Mouse (Mus musculus): ENCODE results near the gene Cux2. TPM values are rescaled to one million over a fixed set of nuclear protein-coding genes. Genes with fewer than 3 reads are reported as not detected.

Cux2 gene
- polyA plus RNA-seq, 1 experiment from 2014 or later = 3.0 TPM

GRCm38 (mm10) chr5:121925291-121925690, 124.6 kb downstream of the Cux2 start:
- no peak for DNase-seq (ENCODE audit: low spot score)
- H3K27me3 ChIP-seq (replicated peaks; ENCODE audit: control insufficient read depth, insufficient read depth, low read length) = peaks cover 43% of the 10 kb centered on the region
- WGBS = 24% methylated on average over 23 of the region's 23 CpGs

DNA sequence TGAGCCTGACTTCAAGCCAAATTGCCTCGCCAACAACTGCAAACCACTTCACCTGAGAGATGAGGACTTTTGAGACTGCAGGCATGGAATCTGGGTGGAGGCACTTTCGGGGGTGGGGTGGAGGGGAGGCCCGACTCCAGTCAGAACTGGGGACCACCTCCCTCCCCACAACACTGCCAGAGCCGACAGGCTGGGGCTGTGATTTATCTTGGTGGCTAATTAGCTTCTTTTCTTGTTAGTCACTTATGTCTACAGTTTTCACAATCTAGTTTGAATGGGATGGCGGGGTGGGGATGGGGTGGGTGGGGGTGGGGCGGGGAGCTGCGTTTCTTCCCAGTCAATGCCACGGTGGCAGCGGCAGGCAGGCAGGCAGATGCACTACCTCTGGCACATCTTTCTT, 125.5 kb downstream of the Cux2 start:
- WGBS = 18% methylated on average over 8 of the region's 9 CpGs

More at GRCm38 (mm10) chr5:121925291-121925690, 124.6 kb downstream of the Cux2 start:
- Histone ChIP-seq H3K9ac (ENCODE audit: low read depth, low read length) (no peak overlapping the region), H3K9me3 (ENCODE audit: control insufficient read depth, low read length) (no peaks in the 10 kb centered on the region), H3K4me3 (ENCODE audit: low read depth, low read length) (no peak overlapping the region), H3K4me1 (ENCODE audit: control insufficient read depth, insufficient read depth, low read length) (no peaks in the 10 kb centered on the region), H3K36me3 (ENCODE audit: control insufficient read depth, insufficient read depth, low read length) (no peaks in the 10 kb centered on the region), H3K4me2 (ENCODE audit: low read depth, low read length) (no peak overlapping the region), H3K27ac (replicated peaks; ENCODE audit: low read depth, low read length) (no peak overlapping the region)
- ATAC-seq (ENCODE audit: low read depth) = no peak

DNA sequence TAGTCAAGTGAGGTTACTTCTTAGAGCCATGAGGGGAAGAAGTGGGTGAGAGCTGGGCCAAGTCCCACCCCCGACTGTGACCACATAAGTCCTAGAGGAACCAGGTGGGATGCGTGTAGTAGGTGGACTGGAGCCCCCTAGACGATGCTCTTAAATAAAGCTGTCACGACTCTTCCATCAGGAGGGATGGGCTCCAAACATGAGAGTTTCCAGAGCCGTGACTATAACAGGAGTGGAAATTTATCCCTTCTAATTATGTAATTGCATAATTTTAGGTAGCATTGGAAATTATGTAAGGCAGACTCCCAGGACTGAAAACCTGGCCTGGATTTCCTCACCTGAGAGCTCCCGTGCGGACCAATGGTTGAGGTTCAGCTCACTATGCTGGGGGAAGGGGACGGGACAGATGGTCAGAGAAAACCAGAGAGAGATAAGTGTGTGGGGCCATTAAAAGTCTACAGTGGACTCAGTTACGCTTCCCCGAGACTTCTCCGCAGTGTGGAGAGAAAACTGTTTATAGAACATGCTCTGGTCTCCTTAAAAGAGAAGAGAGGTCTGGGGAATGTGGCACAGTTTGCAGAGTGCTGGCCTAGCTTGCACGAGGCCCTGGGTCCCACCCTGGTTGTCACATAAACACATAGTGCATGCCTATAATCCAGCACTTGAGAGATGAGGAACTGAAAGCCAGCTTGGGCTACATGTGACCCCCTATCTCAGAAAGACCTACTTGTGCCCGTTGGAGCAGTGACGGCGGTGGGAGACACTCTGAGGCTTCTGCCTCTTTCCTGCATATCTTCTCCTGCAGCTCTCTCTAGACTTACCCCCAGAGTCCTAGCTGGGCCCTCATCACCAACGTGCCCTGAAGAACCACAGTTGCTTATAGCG, 126.7 kb downstream of the Cux2 start:
- Histone ChIP-seq H3K4me1 (ENCODE audit: control insufficient read depth, insufficient read depth, low read length) (no peaks in the 10 kb centered on the region), H3K4me3 (ENCODE audit: low read depth, low read length) (no peak overlapping the region), H3K27ac (replicated peaks; ENCODE audit: low read depth, low read length) (no peak overlapping the region), H3K4me2 (ENCODE audit: low read depth, low read length) (no peak overlapping the region), H3K9ac (ENCODE audit: low read depth, low read length) (no peak overlapping the region), H3K9me3 (ENCODE audit: control insufficient read depth, low read length) (no peaks in the 10 kb centered on the region), H3K36me3 (ENCODE audit: control insufficient read depth, insufficient read depth, low read length) (no peaks in the 10 kb centered on the region), H3K27me3 (replicated peaks; ENCODE audit: control insufficient read depth, insufficient read depth, low read length) (peaks cover 43% of the 10 kb centered on the region)
- no peak for ATAC-seq (ENCODE audit: low read depth)
- WGBS = 70% methylated on average over 17 of the region's 17 CpGs
- no peak for DNase-seq (ENCODE audit: low spot score)

More for the DNA sequence above, 125.5 kb downstream of the Cux2 start:
- Histone ChIP-seq H3K4me1 (ENCODE audit: control insufficient read depth, insufficient read depth, low read length) (no peaks in the 10 kb centered on the region), H3K27me3 (replicated peaks; ENCODE audit: control insufficient read depth, insufficient read depth, low read length) (peaks cover 43% of the 10 kb centered on the region), H3K9me3 (ENCODE audit: control insufficient read depth, low read length) (no peaks in the 10 kb centered on the region), H3K4me2 (ENCODE audit: low read depth, low read length) (no peak overlapping the region), H3K27ac (replicated peaks; ENCODE audit: low read depth, low read length) (no peak overlapping the region), H3K9ac (ENCODE audit: low read depth, low read length) (no peak overlapping the region), H3K36me3 (ENCODE audit: control insufficient read depth, insufficient read depth, low read length) (no peaks in the 10 kb centered on the region), H3K4me3 (ENCODE audit: low read depth, low read length) (no peak overlapping the region)
- ATAC-seq (ENCODE audit: low read depth) (no peak), DNase-seq (ENCODE audit: low spot score) (no peak)

- peaks cover 13% of the 10 kb centered on the region for H3K27me3 ChIP-seq (replicated peaks; ENCODE audit: control insufficient read depth, insufficient read depth, low read length)
- DNase-seq (ENCODE audit: low spot score) (no peak), ATAC-seq (ENCODE audit: low read depth) (no peak)
- H3K4me2 ChIP-seq (ENCODE audit: low read depth, low read length) = no peak overlapping the region
- no peak overlapping the region for H3K4me3 ChIP-seq (ENCODE audit: low read depth, low read length)
- H3K36me3 ChIP-seq (ENCODE audit: control insufficient read depth, insufficient read depth, low read length) = no peaks in the 10 kb centered on the region
- no peak overlapping the region for H3K9ac ChIP-seq (ENCODE audit: low read depth, low read length)
- no peaks in the 10 kb centered on the region for H3K9me3 ChIP-seq (ENCODE audit: control insufficient read depth, low read length)
- WGBS = 83% methylated on average over 7 of the region's 7 CpGs
- H3K27ac ChIP-seq (replicated peaks; ENCODE audit: low read depth, low read length) = no peak overlapping the region
- H3K4me1 ChIP-seq (ENCODE audit: control insufficient read depth, insufficient read depth, low read length) = no peaks in the 10 kb centered on the region
These were observed 130.7 kb downstream of the Cux2 start for GRCm38 (mm10) chr5:121919216-121919615.

GRCm38 (mm10) chr5:121916813-121917212, 133.1 kb downstream of the Cux2 start:
- no peaks in the 10 kb centered on the region for H3K27me3 ChIP-seq (replicated peaks; ENCODE audit: control insufficient read depth, insufficient read depth, low read length)
- H3K9ac ChIP-seq (ENCODE audit: low read depth, low read length) = no peak overlapping the region
- ATAC-seq (ENCODE audit: low read depth) (no peak), DNase-seq (ENCODE audit: low spot score) (no peak)
- H3K9me3 ChIP-seq (ENCODE audit: control insufficient read depth, low read length) = no peaks in the 10 kb centered on the region
- no peak overlapping the region for H3K27ac ChIP-seq (replicated peaks; ENCODE audit: low read depth, low read length)
- no peak overlapping the region for H3K4me3 ChIP-seq (ENCODE audit: low read depth, low read length)
- H3K4me1 ChIP-seq (ENCODE audit: control insufficient read depth, insufficient read depth, low read length) = no peaks in the 10 kb centered on the region
- H3K4me2 ChIP-seq (ENCODE audit: low read depth, low read length) = no peak overlapping the region
- 73% methylated on average over 4 of the region's 4 CpGs for WGBS
- no peaks in the 10 kb centered on the region for H3K36me3 ChIP-seq (ENCODE audit: control insufficient read depth, insufficient read depth, low read length)

- DNase-seq (ENCODE audit: low spot score) (no peak), ATAC-seq (ENCODE audit: low read depth) (peak; percentile 33; the same call in 1 of the 2 replicates)
- no peaks in the 10 kb centered on the region for H3K9me3 ChIP-seq (ENCODE audit: control insufficient read depth, low read length)
- WGBS = 56% methylated on average over 22 of the region's 23 CpGs
- no peak overlapping the region for H3K4me3 ChIP-seq (ENCODE audit: low read depth, low read length)
- no peaks in the 10 kb centered on the region for H3K4me1 ChIP-seq (ENCODE audit: control insufficient read depth, insufficient read depth, low read length)
- H3K36me3 ChIP-seq (ENCODE audit: control insufficient read depth, insufficient read depth, low read length) = no peaks in the 10 kb centered on the region
- no peak overlapping the region for H3K4me2 ChIP-seq (ENCODE audit: low read depth, low read length)
- H3K9ac ChIP-seq (ENCODE audit: low read depth, low read length) = no peak overlapping the region
- no peak overlapping the region for H3K27ac ChIP-seq (replicated peaks; ENCODE audit: low read depth, low read length)
- no peaks in the 10 kb centered on the region for H3K27me3 ChIP-seq (replicated peaks; ENCODE audit: control insufficient read depth, insufficient read depth, low read length)
These were observed 135.9 kb downstream of the Cux2 start for GRCm38 (mm10) chr5:121913999-121914398.

GRCm38 (mm10) chr5:121909226-121909985, 140.5 kb downstream of the Cux2 start:
- Histone ChIP-seq H3K4me3 (ENCODE audit: low read depth, low read length) (no peak overlapping the region), H3K36me3 (ENCODE audit: control insufficient read depth, insufficient read depth, low read length) (no peaks in the 10 kb centered on the region), H3K27ac (replicated peaks; ENCODE audit: low read depth, low read length) (no peak overlapping the region), H3K9ac (ENCODE audit: low read depth, low read length) (no peak overlapping the region), H3K4me1 (ENCODE audit: control insufficient read depth, insufficient read depth, low read length) (no peaks in the 10 kb centered on the region), H3K4me2 (ENCODE audit: low read depth, low read length) (no peak overlapping the region), H3K27me3 (replicated peaks; ENCODE audit: control insufficient read depth, insufficient read depth, low read length) (no peaks in the 10 kb centered on the region), H3K9me3 (ENCODE audit: control insufficient read depth, low read length) (no peaks in the 10 kb centered on the region)
- ATAC-seq (ENCODE audit: low read depth) = no peak
- 74% methylated on average over 21 of the region's 21 CpGs for WGBS
- DNase-seq (ENCODE audit: low spot score) = no peak

DNA sequence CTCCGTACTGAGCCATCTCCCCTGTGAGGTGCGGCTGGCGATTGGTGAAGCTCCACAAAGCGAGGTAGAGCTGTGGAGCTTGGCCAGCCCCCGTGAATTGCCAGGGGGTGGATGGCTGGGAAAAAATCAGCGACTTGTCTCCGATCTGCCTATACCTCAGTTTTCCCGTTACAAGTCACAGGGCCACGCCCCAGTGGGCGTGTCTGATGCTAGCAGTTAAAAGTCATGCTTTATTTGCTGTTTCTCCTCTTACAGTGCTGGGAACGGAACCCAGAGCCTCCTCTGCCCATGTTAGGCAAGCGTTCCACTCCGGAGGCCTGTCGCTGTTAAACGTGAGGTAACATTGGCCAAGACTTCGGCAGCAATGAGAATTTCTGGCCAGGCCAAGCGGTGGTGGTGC, 144.2 kb downstream of the Cux2 start:
- Histone ChIP-seq H3K9ac (ENCODE audit: low read depth, low read length) (no peak overlapping the region), H3K36me3 (ENCODE audit: control insufficient read depth, insufficient read depth, low read length) (no peaks in the 10 kb centered on the region), H3K4me3 (ENCODE audit: low read depth, low read length) (no peak overlapping the region), H3K27me3 (replicated peaks; ENCODE audit: control insufficient read depth, insufficient read depth, low read length) (no peaks in the 10 kb centered on the region), H3K4me1 (ENCODE audit: control insufficient read depth, insufficient read depth, low read length) (no peaks in the 10 kb centered on the region), H3K27ac (replicated peaks; ENCODE audit: low read depth, low read length) (no peak overlapping the region), H3K9me3 (ENCODE audit: control insufficient read depth, low read length) (no peaks in the 10 kb centered on the region), H3K4me2 (ENCODE audit: low read depth, low read length) (no peak overlapping the region)
- DNase-seq (ENCODE audit: low spot score) (no peak), ATAC-seq (ENCODE audit: low read depth) (no peak)
- 76% methylated on average over 17 of the region's 17 CpGs for WGBS
